Mouse (Mus musculus) urinary bladder, adult 18-20 months (tissue): ENCODE results near the gene E130308A19Rik.

Experiments used
- DNase-seq, 2 experiments: peaks; one replicate each; pipeline ENCODE4 v3.0.0; 2022; ENCODE audit warnings: low spot score in 2 of 2, mixed read lengths in 2 of 2

Gene E130308A19Rik

DNA sequence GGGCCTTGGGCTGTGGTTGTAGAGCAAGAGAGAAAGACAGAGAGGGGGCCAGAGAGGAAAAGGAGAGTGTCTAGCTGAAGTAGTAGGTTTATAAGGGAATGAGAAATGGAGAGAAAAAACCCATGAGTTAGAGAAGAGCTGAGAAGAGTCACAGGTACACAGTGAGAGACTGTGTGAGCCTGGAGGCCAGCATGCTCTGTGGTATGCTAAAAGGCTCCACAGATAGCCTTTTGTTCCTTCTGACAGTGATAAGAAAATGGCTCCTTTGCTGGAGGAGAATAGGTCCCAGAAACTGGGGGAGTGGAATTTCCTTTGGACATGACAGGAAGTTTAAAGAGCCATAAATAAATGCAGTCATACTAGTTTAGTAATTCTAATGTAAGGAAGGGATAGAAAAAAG is 13.2 kb downstream of the E130308A19Rik start:
- DNase-seq: no peak

DNA sequence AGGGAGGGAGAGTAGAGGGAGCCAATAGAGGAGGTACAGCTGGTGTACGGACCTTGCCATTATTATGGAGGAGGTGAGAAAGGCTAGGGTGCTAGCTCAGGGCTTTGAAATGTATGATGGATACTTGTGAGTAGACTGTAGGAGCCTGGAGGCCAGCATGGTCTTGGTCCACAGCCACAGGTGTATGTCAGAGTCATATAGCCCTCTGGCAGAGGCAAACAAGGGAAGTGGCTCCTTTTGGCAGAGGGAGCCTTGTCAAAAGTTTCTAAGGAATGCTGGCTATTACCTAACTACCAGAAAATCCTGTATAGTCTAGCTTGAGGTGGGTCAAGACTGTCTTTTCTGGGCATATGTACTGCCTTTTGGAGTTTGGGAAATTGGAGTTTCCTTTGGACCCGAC is 14.7 kb downstream of the E130308A19Rik start:
- DNase-seq: no peak

DNA sequence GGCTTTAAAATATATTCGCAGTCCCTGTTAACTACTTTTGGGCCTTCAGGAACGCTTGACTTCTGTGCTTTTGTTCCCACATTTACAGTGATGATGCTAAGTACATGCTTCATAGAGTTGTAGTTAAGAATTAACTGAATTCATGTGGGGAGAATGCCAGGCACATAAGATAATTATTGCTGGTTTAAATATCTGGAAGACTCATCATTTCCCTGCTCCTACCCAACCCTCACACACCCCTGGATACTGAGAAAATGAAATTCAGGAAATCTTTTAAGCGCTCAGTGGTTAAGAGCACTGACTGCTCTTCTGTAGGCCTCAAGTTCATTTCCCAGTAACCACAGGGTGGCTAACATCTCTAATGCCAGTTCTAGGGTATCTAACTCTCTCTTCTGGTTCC is 16.0 kb downstream of the E130308A19Rik start:
- no peak for DNase-seq

DNA sequence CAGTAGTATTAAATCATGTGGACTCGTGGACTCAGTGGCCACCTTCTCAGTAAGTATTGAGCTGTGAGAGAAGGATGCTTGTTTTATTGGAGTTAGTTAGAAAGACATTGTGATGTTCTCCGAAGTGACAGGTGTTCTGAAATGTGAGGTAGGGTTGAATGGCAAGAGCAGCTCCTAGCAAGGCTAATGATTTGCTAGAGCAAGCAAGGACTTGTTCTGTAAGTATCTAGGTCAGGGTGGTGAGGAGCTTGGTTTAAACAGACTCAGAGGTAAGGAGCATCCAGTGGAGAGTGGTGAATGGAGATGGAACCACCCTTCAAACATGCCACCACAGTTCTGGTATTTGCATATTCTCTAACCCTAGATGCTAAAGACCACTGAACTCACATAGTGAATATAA is 16.6 kb downstream of the E130308A19Rik start:
- DNase-seq: no peak

DNA sequence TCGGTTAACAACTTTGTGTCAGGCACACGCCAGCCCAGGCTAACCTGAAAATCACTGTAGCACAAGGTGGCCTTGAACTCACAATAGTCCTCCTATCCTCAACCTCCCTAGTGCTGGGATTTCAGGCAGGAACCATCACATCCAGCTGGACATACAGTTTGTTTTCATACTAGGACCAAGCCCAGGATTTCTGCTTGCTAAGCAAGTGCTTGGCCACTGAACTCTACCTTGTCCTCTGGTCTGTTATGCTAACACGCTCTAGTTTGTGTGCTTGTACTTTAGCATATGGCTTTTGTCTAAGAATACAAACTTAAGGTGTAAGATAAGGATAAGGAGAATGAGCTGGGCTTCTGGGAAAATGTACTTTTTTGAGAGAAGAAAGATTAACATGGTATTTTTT is 18.4 kb downstream of the E130308A19Rik start:
- DNase-seq: no peak

DNA sequence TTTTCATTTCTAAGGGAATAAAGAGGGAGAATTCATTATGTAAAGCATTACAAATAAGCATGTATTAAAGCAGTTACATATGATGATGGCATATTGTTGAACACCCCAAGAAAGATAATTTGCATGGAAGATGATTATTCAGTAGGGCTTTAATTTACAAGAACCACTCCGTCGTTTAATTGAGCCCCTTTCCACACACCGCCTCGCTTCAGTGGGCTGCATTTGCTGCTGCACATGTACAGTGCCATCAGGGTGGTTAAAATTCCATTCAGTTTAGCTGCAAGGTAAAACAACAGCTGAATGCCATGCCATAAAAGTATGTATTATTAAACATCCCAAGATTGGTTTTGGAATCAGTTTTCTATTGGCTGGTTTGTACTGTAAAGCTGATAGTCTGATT is 19.0 kb downstream of the E130308A19Rik start:
- DNase-seq: no peak

DNA sequence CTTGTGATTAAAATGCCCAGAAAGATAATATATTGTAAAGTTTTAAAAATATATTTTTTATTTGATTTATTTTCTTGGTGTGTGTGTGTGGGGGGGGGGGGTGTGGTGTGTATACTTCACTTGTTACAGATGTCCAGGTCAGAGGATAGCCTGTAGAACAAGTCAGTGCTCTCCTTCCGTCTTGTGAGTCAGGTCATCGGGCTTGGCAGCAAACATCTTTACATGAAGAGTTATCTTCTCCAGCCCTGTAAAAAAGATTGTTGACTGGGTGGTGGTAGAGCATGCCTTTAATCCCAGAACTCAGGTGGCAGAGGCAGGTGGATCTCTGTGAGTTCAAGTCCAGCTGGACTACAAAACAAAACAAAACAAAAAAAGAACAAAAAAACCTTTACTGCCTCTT is 19.6 kb downstream of the E130308A19Rik start:
- no peak for DNase-seq

DNA sequence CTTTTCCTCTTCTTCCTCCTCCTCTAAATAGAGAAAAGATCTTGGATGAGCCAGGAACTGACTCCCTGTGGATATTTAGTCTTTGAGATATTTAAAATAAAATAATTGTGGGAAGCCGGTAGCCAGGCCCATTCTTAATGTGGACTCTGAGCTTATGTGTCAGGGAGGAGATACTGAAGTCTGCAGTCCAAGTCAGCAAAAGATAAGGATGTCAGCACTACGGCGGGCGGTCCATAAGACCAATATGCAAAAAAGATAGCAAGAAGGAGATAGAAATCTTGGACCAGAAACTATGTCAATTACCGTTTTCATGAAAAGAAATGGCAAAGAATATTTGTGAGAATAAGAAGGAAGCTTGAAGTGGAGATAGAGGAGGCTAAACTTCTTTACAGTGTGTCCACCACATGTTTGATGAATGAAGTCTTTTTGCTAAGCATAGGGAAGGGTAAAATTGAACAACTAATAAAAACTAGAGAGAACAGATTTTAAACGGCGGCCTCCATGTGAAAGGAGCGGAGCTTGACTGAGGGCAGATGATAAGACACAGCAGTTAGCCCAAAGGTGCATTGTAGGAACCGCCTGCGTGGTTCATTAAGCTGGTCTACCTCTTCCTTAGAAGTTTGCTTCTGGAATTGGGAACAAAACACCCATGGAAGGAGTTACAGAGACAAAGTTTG is 20.1 kb downstream of the E130308A19Rik start:
- no peak for DNase-seq

DNA sequence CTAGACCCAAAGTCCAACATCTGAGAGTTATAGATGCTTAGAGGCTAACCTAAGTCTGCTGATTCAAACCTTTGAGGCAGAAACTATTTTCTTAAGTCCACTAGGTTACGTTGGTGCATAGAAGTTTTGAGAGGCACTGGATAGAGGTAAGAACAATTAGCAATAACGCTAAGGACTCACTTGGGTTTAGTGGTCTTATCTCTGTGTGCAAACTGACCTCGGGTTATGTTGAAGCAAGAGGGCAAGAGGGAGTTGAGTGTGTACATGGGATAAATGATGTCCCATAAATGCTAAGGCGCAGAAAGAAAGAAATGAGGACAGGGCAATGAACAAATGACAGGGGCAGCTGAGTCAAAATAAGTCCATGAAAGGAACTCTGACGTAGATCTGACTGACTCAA is 23.1 kb downstream of the E130308A19Rik start:
- DNase-seq: no peak

DNA sequence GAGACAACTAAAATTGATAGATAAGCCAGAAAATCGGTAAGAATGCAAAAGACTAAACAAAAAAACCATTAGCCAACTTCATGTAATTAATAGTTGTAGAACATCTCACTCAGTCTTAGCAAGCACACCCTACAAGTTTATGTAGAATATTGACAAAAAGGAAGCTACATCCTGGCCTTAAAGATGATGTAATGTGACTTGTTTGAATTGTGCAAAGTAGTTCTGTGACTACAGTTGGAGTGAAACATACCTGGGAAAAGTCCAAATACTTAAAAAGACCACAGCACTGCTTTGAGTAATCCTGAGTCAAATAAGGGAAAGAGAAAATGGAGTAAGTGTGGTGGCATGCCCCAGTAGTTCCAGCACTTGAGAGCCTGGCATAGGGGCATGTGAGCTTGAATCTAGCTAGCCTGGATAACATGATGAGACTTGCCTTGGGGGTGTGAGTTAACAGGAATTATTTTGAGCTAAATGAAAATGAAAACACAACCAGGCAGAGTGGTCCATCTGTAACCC is 26.2 kb downstream of the E130308A19Rik start:
- DNase-seq: no peak

DNA sequence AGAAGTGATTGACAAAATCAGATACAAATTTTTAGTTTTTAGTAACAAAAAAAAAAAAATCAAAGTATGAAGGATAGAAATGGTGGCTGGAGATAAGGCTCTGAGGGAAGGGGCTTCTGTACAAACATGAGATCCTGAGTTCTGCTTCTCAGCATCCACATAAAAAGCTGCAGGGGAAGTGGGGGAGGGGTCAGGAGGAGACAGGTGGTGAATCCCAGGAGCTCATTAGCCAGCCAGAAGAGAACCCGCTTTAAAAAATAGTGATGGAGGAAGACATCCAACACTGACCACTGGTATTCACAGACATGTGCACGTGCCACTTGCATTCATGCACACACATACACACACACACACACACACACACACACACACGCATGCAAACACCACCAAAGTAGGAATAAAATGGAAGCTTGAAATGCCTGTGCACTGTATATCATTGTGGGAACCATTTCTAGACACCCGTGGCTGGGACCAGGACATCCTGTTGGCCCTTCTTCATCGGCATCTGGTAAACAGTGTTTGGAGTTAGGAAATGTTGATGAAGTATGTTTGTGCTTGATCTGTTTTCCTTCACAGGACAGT is 30.1 kb downstream of the E130308A19Rik start:
- no peak for DNase-seq

DNA sequence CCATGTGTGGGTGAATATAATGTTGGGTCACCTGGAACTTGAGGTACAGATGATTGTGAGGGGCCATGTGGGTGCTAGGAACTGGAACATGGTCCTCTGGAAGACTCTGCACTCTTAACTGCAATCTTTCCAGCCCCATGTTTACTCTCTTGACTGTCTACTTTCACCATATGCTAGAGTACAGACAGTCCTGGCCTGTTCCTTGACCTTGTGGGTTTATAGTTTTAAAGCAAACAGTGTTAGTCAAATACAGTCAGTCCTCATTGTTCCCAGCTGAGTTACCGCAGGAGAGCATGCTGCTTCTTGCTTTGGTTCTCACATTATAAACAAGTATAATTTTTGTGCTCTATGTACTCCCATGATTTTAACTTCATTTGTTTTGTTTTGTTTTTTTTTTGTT is 36.2 kb downstream of the E130308A19Rik start:
- no peak for DNase-seq

DNA sequence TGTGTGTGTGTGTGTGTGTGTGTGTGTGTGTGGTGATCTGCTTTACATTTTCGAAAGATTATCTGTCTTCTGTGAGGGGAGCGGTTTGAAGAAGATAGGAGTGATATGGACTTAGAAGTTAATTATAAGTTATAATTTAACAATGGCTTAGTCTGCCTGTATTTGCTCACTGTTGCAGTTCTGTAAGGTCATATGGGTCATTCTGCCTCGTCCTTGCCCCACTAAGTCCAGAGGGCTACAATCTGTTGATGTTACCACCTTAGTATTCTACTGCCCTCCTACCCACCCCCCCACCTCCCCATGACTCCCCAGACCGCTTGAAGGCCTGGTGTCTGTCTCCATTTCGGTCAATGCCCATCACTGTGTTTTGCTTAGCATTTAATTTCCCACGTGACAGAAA is 37.4 kb downstream of the E130308A19Rik start:
- no peak for DNase-seq

DNA sequence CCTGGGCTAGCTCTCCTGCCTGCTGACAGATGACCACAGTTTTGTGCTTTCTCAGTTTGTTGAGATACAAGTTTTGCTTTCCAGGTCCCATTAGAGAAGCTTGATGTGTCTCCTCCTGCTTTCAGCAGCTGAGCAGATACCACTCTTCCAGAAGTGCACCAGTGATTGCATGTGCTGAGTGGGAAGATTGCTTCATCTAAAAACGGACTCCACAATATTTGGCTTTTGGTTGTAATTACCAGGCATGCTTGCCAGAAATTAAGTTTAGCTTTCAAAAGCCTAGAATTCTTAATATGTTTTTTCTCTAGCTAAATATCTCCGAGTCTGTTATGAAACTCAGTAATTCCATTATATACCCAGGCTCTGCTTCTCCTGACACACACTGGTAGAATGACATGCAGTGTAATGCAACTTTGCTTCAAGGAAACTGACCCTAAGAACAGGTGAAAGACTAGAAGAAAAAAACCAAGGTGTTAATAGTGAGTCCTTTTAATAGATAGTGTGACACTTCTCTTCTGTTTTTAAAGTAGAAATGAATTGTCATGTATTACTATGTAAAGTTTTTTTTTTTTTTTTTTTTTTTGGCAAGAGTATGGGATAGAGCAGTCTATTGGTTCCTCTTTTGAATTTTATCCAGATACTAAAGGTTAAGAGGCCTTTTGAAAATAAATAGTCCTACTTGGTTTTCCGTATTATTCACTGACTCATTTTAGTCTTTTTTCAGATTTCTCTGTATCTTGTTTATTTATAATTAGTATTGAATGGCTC is 40.7 kb downstream of the E130308A19Rik start:
- DNase-seq: no peak

DNA sequence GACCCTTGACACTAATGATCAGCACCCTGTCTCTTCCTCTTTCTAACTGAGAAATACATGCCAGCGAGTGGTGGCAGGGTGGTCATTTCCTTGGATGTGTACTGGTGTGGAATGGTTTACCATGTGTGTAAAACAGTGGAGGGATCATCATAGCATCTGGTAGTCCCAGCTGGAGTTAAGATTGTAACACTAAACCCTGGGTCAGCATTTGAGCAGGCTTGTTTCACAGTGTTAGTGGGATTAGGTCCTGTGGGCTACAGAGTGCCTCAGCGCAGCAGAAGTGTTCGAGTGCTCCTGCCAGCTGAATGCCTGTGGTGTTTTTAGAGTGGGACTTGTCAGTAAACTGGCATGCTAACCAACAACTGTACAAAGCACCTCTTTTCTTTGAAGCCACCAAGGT is 42.0 kb downstream of the E130308A19Rik start:
- no peak for DNase-seq

DNA sequence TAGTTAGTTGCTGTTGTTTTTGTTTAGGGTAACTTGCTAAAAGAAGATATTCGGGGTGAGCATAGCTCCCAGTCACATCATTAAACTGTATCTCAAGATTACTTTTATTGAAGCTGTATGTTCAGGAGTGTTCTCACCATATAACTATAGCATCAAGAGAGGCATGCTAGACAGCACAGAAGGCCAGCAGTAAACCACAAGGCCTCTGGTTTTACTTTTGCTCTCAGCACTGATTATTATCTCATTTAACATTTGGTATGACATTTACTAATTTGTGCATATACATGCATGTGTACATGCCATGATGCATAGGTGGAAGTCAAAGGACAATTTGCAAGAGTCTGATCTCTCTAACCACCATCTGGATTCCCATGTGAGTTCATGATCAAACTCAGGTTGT is 43.1 kb downstream of the E130308A19Rik start:
- DNase-seq: no peak

DNA sequence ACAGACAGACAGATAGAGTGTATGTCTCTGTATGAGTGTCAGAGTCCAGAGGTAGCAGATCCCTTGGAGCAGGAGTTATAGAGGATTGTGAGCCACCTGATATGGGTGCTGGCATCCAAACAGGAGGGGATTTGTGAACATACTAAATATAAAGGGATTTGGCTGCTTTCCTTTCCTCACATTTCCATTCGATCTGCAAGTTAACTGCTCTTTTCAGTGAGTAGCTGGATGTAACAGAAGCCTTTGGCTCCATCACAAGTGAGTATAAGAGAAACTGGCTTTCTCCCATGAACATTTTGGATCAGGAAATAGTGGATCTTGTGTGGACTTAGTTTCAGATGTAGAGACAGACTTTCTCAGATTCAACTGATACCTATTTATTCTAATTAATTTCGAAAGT is 44.0 kb downstream of the E130308A19Rik start:
- DNase-seq: no peak

DNA sequence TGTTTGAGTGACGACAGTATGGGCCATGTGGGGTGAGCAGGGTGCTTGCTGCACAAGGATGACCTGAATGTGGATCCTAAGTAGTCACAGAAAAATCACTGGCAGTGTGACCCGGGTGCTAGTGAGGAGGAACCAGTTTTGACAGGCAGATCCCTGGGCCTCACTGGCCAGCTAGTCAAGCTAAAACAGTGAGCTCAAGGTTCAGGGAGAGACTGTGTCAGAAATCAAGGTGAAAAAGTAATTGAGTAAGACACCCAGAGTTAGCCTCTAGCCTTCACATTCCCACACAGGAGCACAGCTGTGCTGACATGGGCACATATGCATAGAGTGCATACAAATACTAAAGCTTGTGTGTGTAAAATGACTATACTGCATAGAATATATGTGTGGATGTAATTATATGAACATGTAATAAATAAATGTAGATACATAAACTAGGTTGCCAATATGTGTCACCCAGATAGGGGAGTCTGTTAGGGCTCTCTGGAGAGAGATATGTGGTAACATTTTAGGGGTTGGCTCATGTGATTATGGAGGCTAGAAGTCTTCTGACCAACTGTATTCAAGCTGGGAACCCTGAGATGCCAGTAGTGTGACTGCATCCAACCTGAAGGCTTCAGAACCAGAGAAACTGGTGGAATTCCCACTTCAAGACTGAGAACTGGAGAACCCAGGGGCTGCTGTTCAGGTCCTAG is 47.6 kb downstream of the E130308A19Rik start:
- DNase-seq: no peak

DNA sequence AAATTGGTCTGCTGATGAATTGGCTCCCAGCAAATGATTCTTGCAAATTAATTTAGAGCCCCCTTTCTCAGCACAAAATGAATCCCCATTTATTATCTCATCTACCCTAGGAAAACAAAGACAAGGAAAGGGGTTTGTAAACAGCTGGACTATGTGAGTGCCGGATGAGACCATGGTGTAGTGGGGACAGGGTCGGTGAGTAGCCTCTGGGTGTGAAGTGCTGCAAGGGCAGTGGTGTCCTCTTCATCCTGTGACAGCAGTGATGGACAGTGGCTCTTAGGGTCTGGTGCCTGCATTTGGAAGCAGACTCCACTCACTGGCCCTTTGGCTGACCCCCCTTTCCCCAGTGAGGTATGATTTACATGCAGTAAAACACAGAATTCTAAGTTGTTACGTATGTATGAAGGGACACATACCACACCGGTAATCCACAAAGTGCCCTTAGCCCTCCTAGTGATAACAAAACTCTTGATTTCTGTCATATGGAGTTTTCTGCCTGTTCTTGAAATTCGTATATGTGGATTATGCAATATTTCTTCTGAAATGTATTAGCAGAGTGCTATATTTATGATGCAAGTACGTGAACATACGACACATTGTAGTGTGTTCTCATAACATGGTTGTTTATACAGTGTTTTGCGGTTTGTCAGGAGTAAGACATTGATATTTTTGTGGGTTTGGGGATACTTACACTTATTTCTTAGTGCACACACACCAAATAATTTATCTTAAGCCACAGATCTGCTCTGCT is 49.1 kb downstream of the E130308A19Rik start:
- no peak for DNase-seq

DNA sequence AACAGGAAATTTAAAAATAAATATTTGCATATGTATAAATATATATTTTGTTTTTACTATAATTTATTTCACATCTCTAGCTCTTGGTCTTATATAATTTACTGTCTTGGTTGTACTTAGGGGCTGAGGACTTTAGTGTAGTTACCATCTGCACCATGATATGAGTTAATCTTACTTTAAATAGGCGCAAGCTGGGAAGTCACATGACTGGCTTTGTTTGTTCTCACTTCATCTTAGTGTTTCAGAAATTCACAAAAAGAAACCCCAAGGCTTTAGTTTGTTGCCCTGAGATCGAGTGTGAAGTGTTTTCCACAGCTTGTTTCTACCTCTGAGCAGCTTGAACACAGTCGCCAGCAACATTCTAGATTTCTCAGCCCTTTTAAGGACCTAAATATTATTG is 49.7 kb downstream of the E130308A19Rik start:
- no peak for DNase-seq

DNA sequence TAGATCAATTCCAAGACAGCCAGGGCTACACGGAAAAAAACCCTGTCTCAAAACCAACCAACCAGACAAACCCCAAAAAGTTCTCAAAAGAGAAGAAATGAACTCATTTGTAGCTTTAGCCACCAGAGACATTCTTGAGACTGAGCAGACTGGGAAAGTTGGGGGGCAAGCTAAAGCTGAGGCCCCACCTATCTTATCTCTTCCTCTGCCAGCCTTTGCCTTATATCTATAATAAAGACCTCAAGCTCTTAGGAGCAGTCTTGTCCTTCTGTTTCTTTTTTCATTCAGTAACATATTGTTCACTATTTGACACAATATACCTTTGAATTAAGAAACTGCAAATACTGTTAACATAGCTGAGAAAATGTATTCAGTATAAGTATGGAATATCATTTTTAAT is 55.4 kb downstream of the E130308A19Rik start:
- no peak for DNase-seq

DNA sequence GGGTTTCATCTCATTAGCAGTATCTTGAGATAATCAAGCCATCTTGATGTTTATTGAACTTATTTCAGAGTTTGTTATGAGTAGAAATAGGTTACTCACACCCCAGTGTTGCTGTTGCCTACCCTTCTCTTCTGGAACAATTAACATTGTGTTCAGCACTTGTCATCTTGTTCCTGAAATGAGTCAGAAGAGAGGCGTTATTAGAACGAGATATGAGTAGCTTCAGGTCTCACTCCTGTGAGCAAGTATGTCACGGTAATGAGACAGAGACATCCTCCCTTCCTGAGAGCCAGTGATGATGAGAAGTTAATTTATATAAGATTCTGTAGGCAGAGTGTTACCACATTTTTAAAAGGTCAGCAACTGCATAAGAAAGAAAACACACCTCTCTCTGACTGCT is 56.5 kb downstream of the E130308A19Rik start:
- DNase-seq: no peak
